Comparison of ENCODE assay signal across 26 mouse cellular contexts in genomic region chr6:82897311-82897710, GRCm38 (mm10). TPM values are rescaled to one million over a fixed set of nuclear protein-coding genes. Genes with fewer than 3 reads are reported as not detected.
DNase-seq lines count a peak whose midpoint lies in the region; ATAC-seq and TF ChIP-seq lines count a peak whose summit lies in the region.
"Had no signal": no experiment of that assay in that cellular context is flagged by ENCODE, and none has a peak within 500 bp of the region (broad histone marks: within the 10 kb centered on the region; RNA-seq: fewer than 3 reads in every experiment).

No protein-coding gene starts in this region.

- TF ChIP-seq POLR2A in heart, adult 2 months (IDR thresholded peaks at IDR 0.05; ENCODE audit: insufficient read depth, low read depth, low read length), result no peak

- TF ChIP-seq CTCF in heart, adult 2 months (IDR thresholded peaks at IDR 0.05), result no peak

- peak; percentile 65 for ATAC-seq in heart, embryonic 15.5 days (replicated peaks; ENCODE audit: insufficient number of reproducible peaks, insufficient read depth, low FRiP score, low read depth)
- no peak for ATAC-seq in forebrain, embryonic 15.5 days (replicated peaks)
- ATAC-seq: CD4-positive, CD25-positive, alpha-beta regulatory T cell, adult 4 months; forebrain, postnatal 0 days; hindbrain, postnatal 0 days; intestine, embryonic 15.5 days; midbrain, embryonic 16.5 days had no signal

- H3K36me3 ChIP-seq in heart, adult 2 months (ENCODE audit: control insufficient read depth, insufficient read depth, low read length), result no peaks in the 10 kb centered on the region
- H3K36me3 ChIP-seq in heart, embryonic 15.5 days, result no peaks in the 10 kb centered on the region
- no peaks in the 10 kb centered on the region for H3K36me3 ChIP-seq in forebrain, embryonic 15.5 days
- H3K36me3 ChIP-seq: embryonic facial prominence, embryonic 12.5 days; hindbrain, embryonic 12.5 days; intestine, embryonic 15.5 days; limb, embryonic 13.5 days; lung, embryonic 15.5 days; neural tube, embryonic 12.5 days had no signal

- no peaks in the 10 kb centered on the region for H3K27me3 ChIP-seq in heart, adult 2 months (ENCODE audit: control insufficient read depth, insufficient read depth, low read length)
- no peaks in the 10 kb centered on the region for H3K27me3 ChIP-seq in heart, embryonic 15.5 days
- no peaks in the 10 kb centered on the region for H3K27me3 ChIP-seq in forebrain, embryonic 15.5 days
- H3K27me3 ChIP-seq: embryonic facial prominence, embryonic 12.5 days; hindbrain, embryonic 12.5 days; intestine, embryonic 15.5 days; limb, embryonic 13.5 days; lung, embryonic 15.5 days; neural tube, embryonic 12.5 days had no signal

- no peaks in the 10 kb centered on the region for H3K9me3 ChIP-seq in heart, embryonic 15.5 days (replicated peaks)
- H3K9me3 ChIP-seq in forebrain, embryonic 15.5 days, result no peaks in the 10 kb centered on the region
- H3K9me3 ChIP-seq: embryonic facial prominence, embryonic 12.5 days; hindbrain, embryonic 12.5 days; intestine, embryonic 15.5 days; limb, embryonic 13.5 days; lung, embryonic 15.5 days; neural tube, embryonic 12.5 days had no signal

- H3K9ac ChIP-seq in heart, adult 2 months (ENCODE audit: low read depth, low read length), result no peak overlapping the region
- no peak overlapping the region for H3K9ac ChIP-seq in heart, embryonic 15.5 days
- H3K9ac ChIP-seq in forebrain, embryonic 15.5 days (replicated peaks), result no peak overlapping the region
- H3K9ac ChIP-seq: embryonic facial prominence, embryonic 12.5 days; forebrain, postnatal 0 days; hindbrain, embryonic 12.5 days; intestine, embryonic 15.5 days; limb, embryonic 13.5 days; lung, embryonic 15.5 days; neural tube, embryonic 12.5 days had no signal

- no peaks in the 10 kb centered on the region for H3K79me2 ChIP-seq in heart, adult 2 months (replicated peaks; ENCODE audit: control insufficient read depth, insufficient read depth, low read length)

- TF ChIP-seq EP300 in heart, adult 2 months (IDR thresholded peaks at IDR 0.05; ENCODE audit: insufficient read depth, low read depth, low read length), result no peak

- H3K4me1 ChIP-seq in heart, adult 2 months (ENCODE audit: control insufficient read depth, insufficient read depth, low read length), result peaks cover 3% of the 10 kb centered on the region; the same call in 1 of the 2 replicates
- H3K4me1 ChIP-seq in heart, embryonic 15.5 days (replicated peaks), result peaks cover 15% of the 10 kb centered on the region; the same call in 1 of the 2 replicates
- no peaks in the 10 kb centered on the region for H3K4me1 ChIP-seq in forebrain, embryonic 15.5 days
- H3K4me1 ChIP-seq: hindbrain, embryonic 12.5 days; limb, embryonic 13.5 days; neural tube, embryonic 12.5 days had no signal

- no peak overlapping the region for H3K4me2 ChIP-seq in heart, embryonic 15.5 days
- H3K4me2 ChIP-seq in forebrain, embryonic 15.5 days (replicated peaks), result no peak overlapping the region
- H3K4me2 ChIP-seq: embryonic facial prominence, embryonic 12.5 days; hindbrain, embryonic 12.5 days; intestine, embryonic 15.5 days; limb, embryonic 13.5 days; liver, embryonic 11.5 days; lung, embryonic 15.5 days; midbrain, embryonic 11.5 days; neural tube, embryonic 12.5 days had no signal

- no peak for DNase-seq in heart, adult 2 months
- DNase-seq in heart, postnatal 25 days (ENCODE audit: low spot score), result no peak
- peak; percentile 54 for DNase-seq in retina, adult 2 months (ENCODE audit: low read depth, low spot score)
- DNase-seq in retina, embryonic 14.5 days (ENCODE audit: low spot score), result no peak
- DNase-seq in embryo, embryonic 11 days, result no peak
- DNase-seq: adrenal gland, postnatal 25 days; cerebellum, adult 18-20 months; cerebellum, postnatal 10 days; forebrain, postnatal 0 days; gastrocnemius, postnatal 14 days; kidney, adult 2 months; kidney, postnatal 4 days had no signal

- 0 out of 2 replicates have a peak overlapping the region, but pooled peaks have one; percentile 26 for H3K27ac ChIP-seq in heart, adult 2 months
- peak overlapping the region; percentile 65 for H3K27ac ChIP-seq in heart, embryonic 15.5 days
- no peak overlapping the region for H3K27ac ChIP-seq in forebrain, embryonic 15.5 days (replicated peaks)
- H3K27ac ChIP-seq: embryonic facial prominence, embryonic 12.5 days; hindbrain, embryonic 12.5 days; hindbrain, postnatal 0 days; kidney, postnatal 0 days; limb, embryonic 13.5 days; lung, embryonic 15.5 days; neural tube, embryonic 12.5 days had no signal

- intact Hi-C loops in heart, adult 2 months (cut with DNase I), result no loop called here
- intact Hi-C loops in heart, postnatal 25 days (cut with DNase I), result no loop called here

- no peak overlapping the region for H3K4me3 ChIP-seq in heart, adult 2 months
- no peak overlapping the region for H3K4me3 ChIP-seq in heart, embryonic 15.5 days
- H3K4me3 ChIP-seq in forebrain, embryonic 15.5 days, result no peak overlapping the region
- H3K4me3 ChIP-seq: embryonic facial prominence, embryonic 12.5 days; hindbrain, embryonic 12.5 days; intestine, embryonic 15.5 days; limb, embryonic 13.5 days; lung, embryonic 15.5 days; neural tube, embryonic 12.5 days had no signal

- WGBS in heart, adult 2 months, result 36% methylated on average over 3 of the region's 3 CpGs
- WGBS in heart, embryonic 15.5 days, result 39% methylated on average over 3 of the region's 3 CpGs
- 28% methylated on average over 3 of the region's 3 CpGs for WGBS in forebrain, embryonic 15.5 days

RNA-seq across cellular contexts. Expression of gene Sema4f, which starts 42.3 kb away (rescaled TPM):
- total RNA-seq in heart, adult 2 months (2021), result under 1 TPM; 0.13 to 0.18 TPM
- polyA plus RNA-seq in heart, adult 2 months (2012; rRNA removed), result 0.37 and 0.53 TPM in 2 replicates
- under 1 TPM; 0.34 to 0.47 TPM for total RNA-seq in heart, postnatal 25 days (2021)
- polyA plus RNA-seq in heart, embryonic 15.5 days (2015; fragmentation: Nextera tagmentation; extraction: Ambion mirVana), result 0.37 and 1.1 TPM in 2 replicates
- polyA plus RNA-seq in forebrain, embryonic 15.5 days (2015; fragmentation: Nextera tagmentation; extraction: Ambion mirVana), result 14.9 and 15.8 TPM in 2 replicates

RNA-seq across cellular contexts. Expression of gene M1ap, which starts 49.4 kb away (rescaled TPM):
- under 1 TPM in 1 of 2 experiments, not detected in 1; 0.34 TPM for total RNA-seq in heart, adult 2 months (2021)
- 0.31 TPM in 1 of 2 replicates, not detected in the other for polyA plus RNA-seq in heart, adult 2 months (2012; rRNA removed)
- under 1 TPM in 1 of 2 experiments, not detected in 1; 0.17 TPM for total RNA-seq in heart, postnatal 25 days (2021)
- polyA plus RNA-seq in heart, embryonic 15.5 days (2015; fragmentation: Nextera tagmentation; extraction: Ambion mirVana), result 0.57 and 1.0 TPM in 2 replicates
- polyA plus RNA-seq in forebrain, embryonic 15.5 days (2015; fragmentation: Nextera tagmentation; extraction: Ambion mirVana), result not detected in 2 replicates
- total RNA-seq: adrenal gland, postnatal 25 days had no signal
- polyA plus RNA-seq: midbrain, embryonic 16.5 days; neural tube, embryonic 12.5 days had no signal
